Mouse (Mus musculus) CH12F3 (cell line): ENCODE results near the gene Osbpl8.
"Not testable (repeated sequence)": the region's sequence is repeated elsewhere in the genome, so short reads cannot be mapped to it uniquely, and the experiment has no call there.

Experiments
- in situ Hi-C: fragments of 300-500 bp; cut with MboI; formaldehyde crosslinking; loops from 2 replicates; pipeline ENCODE4 v1.14.3; 2020; ENCODE audit warnings: low sequenced_read_pairs

Gene Osbpl8

GRCm38 (mm10) chr10:111183634-111184270 is 19.2 kb downstream of the Osbpl8 start:
- in situ Hi-C loops: no loop called here

- in situ Hi-C loops: no loop called here
These were observed 21.2 kb downstream of the Osbpl8 start for GRCm38 (mm10) chr10:111185574-111186269.

DNA sequence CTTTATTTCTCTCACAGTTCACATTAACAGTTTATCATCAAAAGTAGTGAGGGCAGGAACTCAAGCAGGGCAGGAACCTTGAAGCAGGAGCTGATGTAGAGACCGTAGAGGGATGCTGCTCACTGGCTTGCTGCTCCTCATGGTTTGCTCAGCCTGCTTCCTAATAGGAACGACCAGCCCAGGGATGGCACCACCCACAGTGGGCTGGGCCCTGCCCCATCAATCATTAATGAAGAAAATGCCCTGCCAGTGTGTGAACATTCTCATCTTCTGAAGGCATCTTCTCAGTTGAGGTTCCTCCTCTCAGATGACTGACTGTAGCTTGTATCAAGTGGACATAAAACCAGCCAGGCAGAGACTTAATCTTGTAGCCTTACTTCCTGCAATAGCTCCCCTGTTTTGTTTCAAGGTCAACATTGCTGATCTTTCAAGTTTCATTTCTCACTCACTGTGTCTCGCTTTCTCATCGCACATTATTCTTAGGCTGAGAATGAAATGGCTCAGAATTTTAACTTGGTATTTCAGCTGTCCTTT is 24.5 kb downstream of the Osbpl8 start:
- in situ Hi-C loops: no loop called here

- in situ Hi-C loops: no loop called here
These were observed 25.7 kb downstream of the Osbpl8 start for GRCm38 (mm10) chr10:111190110-111190795.

DNA sequence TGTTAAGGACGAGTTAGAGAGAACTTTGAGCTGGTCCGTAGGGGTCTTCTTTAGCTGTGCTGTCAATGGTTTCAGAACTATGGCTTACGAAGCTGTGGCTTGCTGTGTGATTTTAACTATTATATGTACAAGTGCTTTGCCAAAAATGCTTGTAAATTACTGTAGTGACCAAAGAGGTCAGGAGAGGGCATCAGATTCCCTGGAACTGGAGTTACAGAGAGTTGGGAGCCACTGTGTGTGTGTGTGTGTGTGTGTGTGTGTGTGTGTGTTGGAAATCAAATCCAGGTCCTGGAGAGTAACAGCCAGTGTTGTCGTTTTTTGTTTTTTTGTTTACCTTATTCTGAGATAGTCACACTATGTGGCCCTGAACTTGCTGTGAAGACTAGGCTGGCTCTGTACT is 29.0 kb downstream of the Osbpl8 start:
- in situ Hi-C loops: no loop called here

DNA sequence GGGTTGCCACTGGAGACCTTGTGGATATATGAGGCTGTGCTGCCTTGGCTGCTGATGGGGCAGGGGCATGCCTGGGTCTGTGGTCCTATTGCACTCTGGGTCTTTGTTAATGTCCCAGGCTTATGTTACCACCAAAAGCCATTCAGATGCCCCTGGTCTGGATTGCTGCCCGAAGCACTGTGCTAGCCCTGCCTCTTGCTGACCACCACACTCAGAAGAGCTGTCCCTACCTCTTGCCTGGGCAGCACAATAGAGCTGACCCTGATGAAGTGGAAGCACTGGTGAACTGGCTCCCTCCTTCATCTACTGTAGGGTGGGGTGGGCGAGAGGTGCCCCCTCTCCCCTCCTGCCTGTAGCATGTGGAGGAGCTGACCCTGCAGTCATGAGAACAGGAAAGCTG is 31.6 kb downstream of the Osbpl8 start:
- in situ Hi-C loops: no loop called here

DNA sequence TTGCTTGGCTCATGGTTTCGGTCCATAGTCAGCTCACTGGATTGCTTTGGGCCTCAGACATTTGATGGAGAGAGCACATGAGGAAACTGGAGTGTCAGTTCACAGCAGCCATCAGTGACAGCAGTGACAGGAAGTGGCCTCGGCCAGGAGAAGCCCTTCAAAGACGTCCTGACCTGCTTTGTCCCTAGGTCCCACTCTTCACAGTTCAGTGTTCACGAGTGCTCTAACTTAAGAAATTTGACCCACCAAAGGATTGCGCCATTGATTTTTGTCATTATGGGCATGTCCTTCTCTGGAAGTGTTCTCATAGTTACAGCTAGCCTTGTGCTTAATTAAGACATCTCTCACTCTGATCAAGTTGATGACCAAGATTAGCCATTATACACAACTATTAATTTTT is 34.2 kb downstream of the Osbpl8 start:
- in situ Hi-C loops: not testable (repeated sequence)

DNA sequence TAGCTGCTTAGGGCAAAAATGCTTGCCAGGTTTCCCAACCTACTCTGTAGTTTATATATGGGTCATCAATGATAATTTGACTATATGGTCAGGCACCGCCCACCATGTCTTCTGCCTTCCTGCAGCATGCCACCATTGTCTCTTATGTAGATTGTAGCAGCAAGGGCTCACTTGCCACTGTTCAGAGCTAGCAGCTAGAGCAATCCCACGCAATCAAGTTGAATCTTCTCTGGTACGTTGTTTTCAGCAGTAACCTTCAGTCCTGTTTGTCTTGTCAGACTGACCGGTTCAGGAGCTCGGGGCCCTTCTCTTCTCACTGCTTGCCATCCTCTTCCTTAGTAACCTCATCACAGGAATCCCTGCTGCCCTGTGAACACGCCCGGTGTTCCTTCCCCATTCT is 36.6 kb downstream of the Osbpl8 start:
- in situ Hi-C loops: no loop called here

DNA sequence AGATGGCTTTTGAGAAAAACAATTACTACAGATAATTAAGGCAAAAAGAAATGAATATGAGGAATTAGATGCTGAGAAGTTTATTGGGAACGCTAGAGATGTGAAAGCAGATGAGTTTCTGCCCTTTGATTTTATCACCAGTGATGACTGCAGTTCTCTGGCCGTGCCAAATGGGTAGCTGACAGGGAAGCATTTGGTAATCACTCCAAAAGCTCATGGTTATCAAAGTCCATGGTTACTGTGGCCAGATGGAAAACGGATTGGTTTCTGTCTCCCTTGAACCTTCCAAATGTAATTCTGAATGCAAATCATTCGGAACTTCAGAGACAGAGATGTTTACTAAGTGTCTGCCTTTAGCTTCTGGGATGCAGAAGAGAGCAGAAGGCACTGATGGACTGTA is 37.1 kb downstream of the Osbpl8 start:
- in situ Hi-C loops: no loop called here

DNA sequence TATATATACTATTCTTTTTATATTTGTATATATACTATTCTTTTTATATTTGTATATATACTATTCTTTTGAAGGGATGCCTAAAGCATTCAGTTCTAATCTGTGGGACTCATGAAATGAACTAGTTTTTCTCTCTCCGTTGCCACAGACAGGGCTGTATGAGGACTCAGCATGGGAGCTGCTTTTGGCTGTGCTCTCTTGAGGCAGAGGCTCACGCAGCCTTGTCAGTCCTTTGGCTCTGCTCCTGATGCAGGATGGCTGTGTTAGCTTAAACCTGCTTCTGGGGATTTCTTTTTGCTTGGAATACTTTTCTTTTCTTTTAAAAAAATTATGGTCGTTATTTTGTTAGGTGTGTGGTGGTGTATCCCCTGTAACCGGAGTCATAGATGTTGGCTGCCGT is 39.5 kb downstream of the Osbpl8 start:
- in situ Hi-C loops: no loop called here

DNA sequence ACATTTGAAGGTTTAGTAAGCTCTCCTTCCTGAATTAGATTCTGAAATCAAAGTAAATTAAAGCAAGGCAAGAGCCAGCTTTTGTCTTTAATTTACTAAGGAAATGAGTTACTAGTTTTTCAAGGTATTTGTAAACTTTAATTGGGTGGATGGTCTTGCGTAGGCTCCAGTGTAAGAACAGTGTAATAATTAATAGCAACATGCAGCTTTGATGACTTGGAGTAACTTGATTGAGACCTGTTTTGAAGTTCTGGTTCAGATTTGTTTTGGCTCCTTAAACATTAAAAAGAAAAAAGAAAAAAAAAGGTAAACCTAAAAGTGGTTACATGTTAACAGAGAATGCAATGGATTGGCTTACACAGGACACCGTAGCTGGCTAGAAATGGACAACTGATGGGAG is 40.9 kb downstream of the Osbpl8 start:
- in situ Hi-C loops: no loop called here

DNA sequence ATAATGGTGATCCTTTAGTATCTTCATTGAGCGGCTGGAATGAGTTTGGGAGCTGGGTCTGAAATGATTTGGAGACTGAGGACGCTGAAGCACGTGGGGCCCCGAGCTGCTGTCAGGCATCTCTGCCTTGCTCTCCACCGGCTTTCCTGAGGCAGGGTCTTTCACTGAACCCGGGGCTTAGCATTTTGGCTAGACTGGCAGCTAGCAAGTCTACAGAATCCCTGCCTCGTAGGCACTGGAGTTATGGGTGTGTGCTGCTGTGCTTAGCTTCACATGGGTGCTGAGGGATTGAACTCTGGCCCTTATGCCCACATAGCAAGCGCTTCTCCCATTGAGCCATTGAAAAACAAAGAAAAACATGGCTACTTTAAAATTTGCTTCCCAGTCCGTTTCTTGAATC is 42.8 kb downstream of the Osbpl8 start:
- in situ Hi-C loops: no loop called here

DNA sequence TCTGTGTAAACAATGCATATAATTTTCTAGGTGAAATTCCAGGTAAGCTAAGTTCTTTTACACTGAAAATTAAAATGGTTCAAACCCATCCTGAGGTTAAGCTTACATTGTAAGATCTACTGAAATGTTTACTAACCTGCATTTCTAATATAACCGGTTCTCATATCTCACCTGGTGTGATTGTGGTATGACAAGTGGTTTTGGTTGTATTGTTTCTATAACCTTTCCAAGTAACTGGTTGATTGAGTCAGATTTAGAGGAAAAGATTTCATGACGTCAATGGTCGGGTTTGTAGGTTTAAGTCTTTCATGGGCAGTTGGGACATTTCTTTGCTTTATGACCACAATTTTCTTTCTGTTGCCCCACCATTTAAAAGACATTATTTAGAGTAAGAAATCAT is 49.5 kb downstream of the Osbpl8 start:
- in situ Hi-C loops: no loop called here

GRCm38 (mm10) chr10:111214696-111215095 is 50.1 kb downstream of the Osbpl8 start:
- in situ Hi-C loops: no loop called here

DNA sequence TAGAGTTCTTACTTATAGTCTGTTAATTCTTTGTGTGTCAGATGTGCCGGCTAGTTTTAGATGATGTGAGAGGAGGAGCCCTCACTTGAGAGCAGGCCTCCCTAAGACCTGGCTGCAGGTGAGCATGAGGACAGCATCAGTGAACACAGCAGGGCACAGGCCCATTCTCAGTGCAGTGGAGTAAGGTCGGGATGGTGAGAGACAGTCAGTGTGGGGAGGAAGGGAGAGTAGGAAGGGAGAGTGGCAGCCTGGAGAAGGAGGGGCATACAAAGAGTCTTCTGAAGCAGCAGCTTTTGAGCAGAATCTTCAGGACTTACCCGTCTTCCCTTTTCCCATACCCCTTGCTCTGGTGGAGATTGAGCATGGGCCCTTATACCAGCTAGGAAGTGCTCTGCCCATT is 51.0 kb downstream of the Osbpl8 start:
- in situ Hi-C loops: no loop called here

DNA sequence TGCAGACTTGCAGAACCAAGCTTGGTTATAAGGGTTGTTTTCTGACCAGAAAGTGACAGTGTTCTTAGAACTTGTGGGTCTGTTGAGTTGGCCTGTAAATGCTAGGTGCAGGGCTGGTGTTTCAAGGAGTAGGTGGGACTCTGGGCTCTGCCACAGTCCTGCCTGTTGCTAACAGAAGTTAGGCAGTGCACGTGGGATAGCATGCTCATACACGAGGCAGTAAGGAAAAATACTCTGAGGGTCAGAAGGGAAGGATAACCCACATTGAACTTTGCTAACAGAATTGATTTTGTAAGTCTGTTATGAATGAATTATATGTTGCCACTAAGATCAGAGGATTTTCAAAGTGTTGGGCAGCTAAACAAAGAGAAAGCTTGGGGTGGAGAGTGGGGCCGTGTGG is 51.6 kb downstream of the Osbpl8 start:
- in situ Hi-C loops: no loop called here

- in situ Hi-C loops: no loop called here
These were observed 58.0 kb downstream of the Osbpl8 start for GRCm38 (mm10) chr10:111222535-111222934.

- in situ Hi-C loops: no loop called here
These were observed 58.8 kb downstream of the Osbpl8 start for GRCm38 (mm10) chr10:111223218-111223830.

GRCm38 (mm10) chr10:111224696-111225095 is 60.1 kb downstream of the Osbpl8 start:
- in situ Hi-C loops: no loop called here

DNA sequence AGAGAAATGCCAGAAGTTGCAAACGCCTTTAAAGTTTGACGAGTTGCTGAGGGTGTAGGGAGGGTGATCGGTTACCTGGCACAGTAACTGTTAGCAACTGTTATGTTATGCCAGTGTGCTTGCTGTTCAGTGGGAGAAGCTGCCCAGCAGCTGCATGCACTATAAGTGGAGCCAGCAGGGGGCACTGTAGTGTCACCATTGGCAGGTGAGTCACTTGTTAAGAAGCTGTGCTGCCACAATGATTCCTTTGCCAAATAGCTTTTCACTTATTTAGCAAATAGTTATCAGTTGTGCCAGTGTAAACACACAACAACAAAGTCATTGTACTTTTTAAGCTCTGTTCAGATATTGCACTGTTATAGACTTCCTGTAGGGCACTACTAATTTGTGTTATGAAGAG is 62.0 kb downstream of the Osbpl8 start:
- in situ Hi-C loops: no loop called here

GRCm38 (mm10) chr10:111232237-111232636 is 67.7 kb downstream of the Osbpl8 start:
- in situ Hi-C loops: not testable (repeated sequence)
